Mouse (Mus musculus) ES-Bruce4 (cell line): ENCODE data around the gene Wbp2.

Experiments used
- CTCF ChIP-seq: IDR thresholded peaks from one replicate; pipeline ENCODE4 v1.8.1; 2011; ENCODE audit warnings: low read depth, low read length
- POLR2A ChIP-seq: IDR thresholded peaks from one replicate; pipeline ENCODE4 v1.8.1; 2011; ENCODE audit warnings: low read length; ENCODE audit not compliant: insufficient read depth

GRCm38 (mm10) chr11:116127156-116127980 lies 40.6 kb upstream of the Wbp2 start, which contains the start of gene Trim47:
- TF ChIP-seq CTCF (no peak), POLR2A (no peak)
